Mouse (Mus musculus) midbrain, embryonic 15.5 days (tissue): Measurements from ENCODE around the gene Vwa7. TPM values are rescaled to one million over a fixed set of nuclear protein-coding genes. Genes with fewer than 3 reads are reported as not detected.
"Not testable (repeated sequence)": the region's sequence is repeated elsewhere in the genome, so short reads cannot be mapped to it uniquely, and the experiment has no call there.

Experiments
- ATAC-seq: fragments of 200-750 bp; cut with Nextera tagmentation; replicated peaks from 2 replicates; pipeline ENCODE4 v1.8.0; 2017; ENCODE audit warnings: moderate TSS enrichment
- H3K27ac ChIP-seq: fragments of 300-500 bp; sonication (generic); 2 replicates; pipeline ENCODE4 v1.5.1; 2015; ENCODE audit warnings: mild to moderate bottlenecking, inconsistent platforms
- H3K27me3 ChIP-seq: fragments of 300-500 bp; sonication (generic); replicated peaks from 2 replicates; pipeline ENCODE4 v1.6.1; 2015; ENCODE audit warnings: inconsistent platforms
- H3K36me3 ChIP-seq: fragments of 300-500 bp; sonication (generic); replicated peaks from 2 replicates; pipeline ENCODE4 v1.6.1; 2015; ENCODE audit warnings: inconsistent platforms
- H3K4me1 ChIP-seq: fragments of 300-500 bp; sonication (generic); 2 replicates; pipeline ENCODE4 v1.6.1; 2015; ENCODE audit warnings: inconsistent platforms
- H3K4me2 ChIP-seq: fragments of 300-500 bp; sonication (generic); 2 replicates; pipeline ENCODE4 v1.6.1; 2015; ENCODE audit warnings: inconsistent platforms, mild to moderate bottlenecking, moderate library complexity
- H3K4me3 ChIP-seq: fragments of 300-500 bp; sonication (generic); 2 replicates; pipeline ENCODE4 v1.5.1; 2015; ENCODE audit warnings: mild to moderate bottlenecking, inconsistent platforms
- H3K9ac ChIP-seq: fragments of 300-500 bp; sonication (generic); 2 replicates; pipeline ENCODE4 v1.6.1; 2015; ENCODE audit warnings: mild to moderate bottlenecking, inconsistent platforms
- H3K9me3 ChIP-seq: fragments of 300-500 bp; sonication (generic); 2 replicates; pipeline ENCODE4 v1.6.1; 2016; ENCODE audit warnings: inconsistent platforms
- WGBS: fragments of 180-500 bp; shearing (Covaris S2); methylation state at CpG from one replicate; pipeline ENCODE4 v1.1.7; 2015; ENCODE audit warnings: mixed read lengths; 5-methylcytosine and 5-hydroxymethylcytosine counted together
- polyA plus RNA-seq: library from polyadenylated mRNA; unstranded; fragments of >200 nt; fragmentation: Nextera tagmentation; extraction: Ambion mirVana; gene quantifications from 2 replicates; pipeline ENCODE4 v1.2.1, GENCODE M21; 2015

Gene Vwa7
- polyA plus RNA-seq, 1 experiment from 2014 or later, result 0.06 TPM

GRCm38 (mm10) chr17:35002153-35002865, 14.1 kb upstream of the Vwa7 start:
- Histone ChIP-seq H3K4me1 (peaks cover 29% of the 10 kb centered on the region), H3K9ac (peak overlapping the region; percentile 84), H3K4me3 (peak overlapping the region; percentile 86), H3K36me3 (peaks cover 10% of the 10 kb centered on the region; the same call in 1 of the 2 replicates), H3K27me3 (no peaks in the 10 kb centered on the region), H3K27ac (0 out of 2 replicates have a peak overlapping the region, but pooled peaks have one; percentile 98), H3K4me2 (peak overlapping the region; percentile 94), H3K9me3 (no peaks in the 10 kb centered on the region)
- no peak for ATAC-seq
- WGBS, result 12% methylated on average over 12 of the region's 12 CpGs

GRCm38 (mm10) chr17:35003022-35003838, 13.1 kb upstream of the Vwa7 start:
- ATAC-seq, result no peak
- H3K4me2 ChIP-seq, result no peak overlapping the region

GRCm38 (mm10) chr17:35004075-35004717, 12.2 kb upstream of the Vwa7 start:
- H3K27me3 ChIP-seq, result no peaks in the 10 kb centered on the region

More at GRCm38 (mm10) chr17:35003022-35003838, 13.1 kb upstream of the Vwa7 start:
- H3K27ac ChIP-seq, result no peak overlapping the region
- no peaks in the 10 kb centered on the region for H3K27me3 ChIP-seq
- H3K9me3 ChIP-seq, result no peaks in the 10 kb centered on the region
- no peak overlapping the region; the same call in 1 of the 2 replicates for H3K9ac ChIP-seq
- no peak overlapping the region for H3K4me3 ChIP-seq
- 79% methylated on average over 9 of the region's 9 CpGs for WGBS
- H3K36me3 ChIP-seq, result peaks cover 10% of the 10 kb centered on the region; the same call in 1 of the 2 replicates
- peaks cover 29% of the 10 kb centered on the region for H3K4me1 ChIP-seq

GRCm38 (mm10) chr17:35005158-35005557, 11.2 kb upstream of the Vwa7 start:
- no peak overlapping the region for H3K4me3 ChIP-seq
- no peak overlapping the region for H3K27ac ChIP-seq
- ATAC-seq, result no peak
- no peak overlapping the region for H3K9ac ChIP-seq
- H3K9me3 ChIP-seq, result no peaks in the 10 kb centered on the region
- peaks cover 23% of the 10 kb centered on the region for H3K4me1 ChIP-seq
- WGBS, result 93% methylated on average over 10 of the region's 10 CpGs
- peaks cover 15% of the 10 kb centered on the region; the same call in 1 of the 2 replicates for H3K36me3 ChIP-seq
- no peak overlapping the region for H3K4me2 ChIP-seq
- H3K27me3 ChIP-seq, result no peaks in the 10 kb centered on the region

More at GRCm38 (mm10) chr17:35004075-35004717, 12.2 kb upstream of the Vwa7 start:
- H3K9ac ChIP-seq, result no peak overlapping the region
- ATAC-seq, result no peak
- no peak overlapping the region for H3K27ac ChIP-seq
- 96% methylated on average over 17 of the region's 17 CpGs for whole genome bisulfite sequencing
- H3K36me3 ChIP-seq, result peaks cover 14% of the 10 kb centered on the region; the same call in 1 of the 2 replicates
- H3K4me1 ChIP-seq, result peaks cover 29% of the 10 kb centered on the region
- no peak overlapping the region for H3K4me2 ChIP-seq
- H3K4me3 ChIP-seq, result no peak overlapping the region
- no peaks in the 10 kb centered on the region for H3K9me3 ChIP-seq

- H3K27me3 ChIP-seq, H3K9me3 ChIP-seq, H3K4me2 ChIP-seq, H3K4me3 ChIP-seq, H3K9ac ChIP-seq, H3K27ac ChIP-seq, ATAC-seq: not testable (repeated sequence)
- peaks cover 22% of the 10 kb centered on the region for H3K4me1 ChIP-seq
- WGBS, result 98% methylated on average over 4 of the region's 5 CpGs
- peaks cover 23% of the 10 kb centered on the region for H3K36me3 ChIP-seq
Observed at GRCm38 (mm10) chr17:35005902-35006301, 10.5 kb upstream of the Vwa7 start.

GRCm38 (mm10) chr17:35007387-35007991, 8.9 kb upstream of the Vwa7 start:
- Histone ChIP-seq H3K9ac (no peak overlapping the region), H3K27me3 (no peaks in the 10 kb centered on the region), H3K4me3 (no peak overlapping the region), H3K27ac (no peak overlapping the region), H3K4me1 (peaks cover 11% of the 10 kb centered on the region), H3K36me3 (peaks cover 38% of the 10 kb centered on the region), H3K4me2 (no peak overlapping the region), H3K9me3 (no peaks in the 10 kb centered on the region)
- WGBS, result 97% methylated on average over 7 of the region's 7 CpGs
- no peak for ATAC-seq

- no peaks in the 10 kb centered on the region for H3K27me3 ChIP-seq
Observed at GRCm38 (mm10) chr17:35009586-35009985, 6.8 kb upstream of the Vwa7 start.

GRCm38 (mm10) chr17:35011440-35011839, 4.9 kb upstream of the Vwa7 start:
- H3K9me3 ChIP-seq, result no peaks in the 10 kb centered on the region
- peaks cover 47% of the 10 kb centered on the region for H3K36me3 ChIP-seq
- no peak overlapping the region for H3K4me2 ChIP-seq
- H3K27ac ChIP-seq, result no peak overlapping the region
- WGBS, result 91% methylated on average over 8 of the region's 8 CpGs
- no peak overlapping the region for H3K4me3 ChIP-seq
- no peak for ATAC-seq
- H3K4me1 ChIP-seq, result 0 out of 2 replicates have a peak, but pooled peaks cover 3% of the 10 kb centered on the region
- H3K9ac ChIP-seq, result no peak overlapping the region
- no peaks in the 10 kb centered on the region for H3K27me3 ChIP-seq

More at GRCm38 (mm10) chr17:35009586-35009985, 6.8 kb upstream of the Vwa7 start:
- Histone ChIP-seq H3K9ac (no peak overlapping the region), H3K4me2 (no peak overlapping the region), H3K36me3 (peaks cover 57% of the 10 kb centered on the region), H3K4me3 (no peak overlapping the region), H3K27ac (no peak overlapping the region), H3K4me1 (no peaks in the 10 kb centered on the region), H3K9me3 (no peaks in the 10 kb centered on the region)
- ATAC-seq, result no peak
- 88% methylated on average over 7 of the region's 7 CpGs for WGBS

- Histone ChIP-seq H3K4me3 (no peak overlapping the region), H3K4me1 (0 out of 2 replicates have a peak, but pooled peaks cover 4% of the 10 kb centered on the region), H3K36me3 (peaks cover 47% of the 10 kb centered on the region), H3K27me3 (no peaks in the 10 kb centered on the region), H3K9me3 (no peaks in the 10 kb centered on the region), H3K9ac (no peak overlapping the region), H3K4me2 (no peak overlapping the region), H3K27ac (no peak overlapping the region)
- no peak for ATAC-seq
- WGBS, result 92% methylated on average over 13 of the region's 13 CpGs
Observed at GRCm38 (mm10) chr17:35012430-35012829, 3.9 kb upstream of the Vwa7 start.

GRCm38 (mm10) chr17:35013221-35013620, 3.2 kb upstream of the Vwa7 start:
- Histone ChIP-seq H3K27me3 (no peaks in the 10 kb centered on the region), H3K27ac (no peak overlapping the region), H3K4me1 (0 out of 2 replicates have a peak, but pooled peaks cover 4% of the 10 kb centered on the region), H3K36me3 (peaks cover 47% of the 10 kb centered on the region), H3K9ac (no peak overlapping the region), H3K4me2 (no peak overlapping the region), H3K4me3 (no peak overlapping the region), H3K9me3 (no peaks in the 10 kb centered on the region)
- no peak for ATAC-seq
- WGBS, result 88% methylated on average over 6 of the region's 6 CpGs

- Histone ChIP-seq H3K27me3 (no peaks in the 10 kb centered on the region), H3K9ac (no peak overlapping the region), H3K4me3 (no peak overlapping the region), H3K36me3 (peaks cover 40% of the 10 kb centered on the region), H3K27ac (no peak overlapping the region), H3K9me3 (no peaks in the 10 kb centered on the region), H3K4me2 (no peak overlapping the region), H3K4me1 (0 out of 2 replicates have a peak, but pooled peaks cover 4% of the 10 kb centered on the region)
- WGBS, result 94% methylated on average over 16 of the region's 16 CpGs
- ATAC-seq, result no peak
Observed at GRCm38 (mm10) chr17:35015296-35015695, 1.1 kb upstream of the Vwa7 start.
